Mouse (Mus musculus) brain, embryonic 14.5 days (tissue): Measurements from ENCODE around the gene Cldn4.

Source experiments
- CTCF ChIP-seq: fragments of 200-500 bp; IDR thresholded peaks from 2 replicates; pipeline ENCODE4 v1.5.1; 2012; ENCODE audit warnings: inconsistent platforms, mild to moderate bottlenecking, moderate library complexity, borderline replicate concordance; ENCODE audit not compliant: insufficient read depth, insufficient read length; ENCODE audit errors: extremely low read depth
- POLR2A ChIP-seq: fragments of 200-500 bp; IDR thresholded peaks from 2 replicates; pipeline ENCODE4 v1.6.1; 2012; ENCODE audit warnings: mild to moderate bottlenecking, inconsistent platforms, borderline replicate concordance; ENCODE audit not compliant: poor library complexity, insufficient read depth, insufficient read length, severe bottlenecking; ENCODE audit errors: extremely low read depth

DNA sequence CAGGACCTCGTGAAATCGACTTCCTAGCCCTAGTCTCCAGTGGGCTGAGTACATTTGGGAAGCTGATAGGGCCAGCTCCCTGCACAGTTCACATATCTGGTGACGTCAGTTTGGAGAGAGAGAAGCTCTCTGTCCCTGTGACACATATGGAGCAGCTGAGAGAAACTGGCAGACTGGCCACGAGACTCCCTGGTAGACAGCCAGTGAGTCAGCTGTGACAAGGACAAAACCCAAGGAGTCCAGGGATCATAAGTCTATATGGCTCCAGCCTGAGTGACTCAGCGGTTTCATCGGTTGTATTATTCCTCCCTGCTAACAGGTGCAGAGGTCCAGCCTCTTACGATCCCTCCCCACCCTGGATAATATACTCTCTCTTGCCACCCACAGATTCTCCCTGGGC is 12.4 kb upstream of the Cldn4 start:
- TF ChIP-seq POLR2A (no peak), CTCF (no peak)
